Comparison of ENCODE assay signal across 13 mouse cellular contexts in genomic region chr9:99744548-99744947, GRCm38 (mm10). TPM values are rescaled to one million over a fixed set of nuclear protein-coding genes. Genes with fewer than 3 reads are reported as not detected.
DNase-seq lines count a peak whose midpoint lies in the region; ATAC-seq and TF ChIP-seq lines count a peak whose summit lies in the region.
"Had no signal": no experiment of that assay in that cellular context is flagged by ENCODE, and none has a peak within 500 bp of the region (broad histone marks: within the 10 kb centered on the region; RNA-seq: fewer than 3 reads in every experiment).

No protein-coding gene starts in this region.

- no peaks in the 10 kb centered on the region for H3K36me3 ChIP-seq in embryonic facial prominence, embryonic 14.5 days (ENCODE audit: control insufficient read depth, insufficient read depth, low read length)
- H3K36me3 ChIP-seq in embryonic facial prominence, embryonic 10.5 days (replicated peaks): no peaks in the 10 kb centered on the region
- H3K36me3 ChIP-seq in midbrain, postnatal 0 days (ENCODE audit: insufficient read depth, low read length): no peaks in the 10 kb centered on the region
- H3K36me3 ChIP-seq in midbrain, embryonic 14.5 days (ENCODE audit: control insufficient read depth, insufficient read depth, low read length): no peaks in the 10 kb centered on the region
- H3K36me3 ChIP-seq: heart, embryonic 13.5 days had no signal

- no peak overlapping the region for H3K9ac ChIP-seq in embryonic facial prominence, embryonic 14.5 days (ENCODE audit: low read depth, low read length)
- H3K9ac ChIP-seq in midbrain, postnatal 0 days (replicated peaks; ENCODE audit: low read length, poor library complexity, severe bottlenecking): no peak overlapping the region
- H3K9ac ChIP-seq in midbrain, embryonic 14.5 days (replicated peaks; ENCODE audit: low read length): no peak overlapping the region
- H3K9ac ChIP-seq: heart, embryonic 13.5 days had no signal

- WGBS in embryonic facial prominence, embryonic 14.5 days: 55% methylated on average over 5 of the region's 5 CpGs
- WGBS in embryonic facial prominence, embryonic 10.5 days: 62% methylated on average over 5 of the region's 5 CpGs
- WGBS in midbrain, postnatal 0 days: 64% methylated on average over 5 of the region's 5 CpGs
- 65% methylated on average over 5 of the region's 5 CpGs for WGBS in midbrain, embryonic 14.5 days

- ATAC-seq in embryonic facial prominence, embryonic 14.5 days (ENCODE audit: low read depth): no peak
- no peak for ATAC-seq in midbrain, postnatal 0 days (ENCODE audit: low FRiP score)
- no peak for ATAC-seq in midbrain, embryonic 14.5 days (ENCODE audit: low FRiP score, low TSS enrichment)
- no peak for ATAC-seq in granulocyte monocyte progenitor cell, adult 5-6 weeks (replicated peaks; ENCODE audit: poor library complexity, severe bottlenecking)

- DNase-seq in embryonic facial prominence, embryonic 14.5 days (ENCODE audit: low spot score): peak; percentile 26
- DNase-seq in embryonic facial prominence, embryonic 10.5 days (ENCODE audit: low spot score): no peak
- peak; percentile 37 for DNase-seq in midbrain, postnatal 0 days (ENCODE audit: low spot score)
- no peak for DNase-seq in midbrain, embryonic 14.5 days
- DNase-seq in layer of hippocampus, adult 2 months (ENCODE audit: low spot score in 2 of 2): peak; percentile 36 to 56
- DNase-seq in retina, postnatal 1 day: peak; percentile 98
- DNase-seq in kidney, postnatal 14 days: no peak
- DNase-seq: adrenal gland, postnatal 36 days; lung, adult 2 months had no signal

- H3K4me1 ChIP-seq in embryonic facial prominence, embryonic 14.5 days (ENCODE audit: control insufficient read depth, insufficient read depth, low read length): no peaks in the 10 kb centered on the region
- H3K4me1 ChIP-seq in embryonic facial prominence, embryonic 10.5 days: peaks cover 18% of the 10 kb centered on the region
- no peaks in the 10 kb centered on the region for H3K4me1 ChIP-seq in midbrain, postnatal 0 days (ENCODE audit: insufficient read depth, low read length)
- no peaks in the 10 kb centered on the region for H3K4me1 ChIP-seq in midbrain, embryonic 14.5 days (ENCODE audit: control insufficient read depth, insufficient read depth, low read length)
- H3K4me1 ChIP-seq: heart, embryonic 13.5 days had no signal

- H3K4me3 ChIP-seq in embryonic facial prominence, embryonic 14.5 days (ENCODE audit: low read depth, low read length): no peak overlapping the region
- no peak overlapping the region for H3K4me3 ChIP-seq in embryonic facial prominence, embryonic 10.5 days
- H3K4me3 ChIP-seq in midbrain, postnatal 0 days (ENCODE audit: low read depth, low read length): no peak overlapping the region
- no peak overlapping the region for H3K4me3 ChIP-seq in midbrain, embryonic 14.5 days (replicated peaks; ENCODE audit: low read depth, low read length)
- H3K4me3 ChIP-seq in layer of hippocampus, adult 2 months: no peak overlapping the region
- H3K4me3 ChIP-seq: heart, embryonic 13.5 days had no signal

- H3K4me2 ChIP-seq in embryonic facial prominence, embryonic 14.5 days (ENCODE audit: low read depth, low read length): no peak overlapping the region
- no peak overlapping the region for H3K4me2 ChIP-seq in midbrain, postnatal 0 days (ENCODE audit: low read depth, low read length, poor library complexity, severe bottlenecking)
- H3K4me2 ChIP-seq in midbrain, embryonic 14.5 days (ENCODE audit: low read length): no peak overlapping the region
- H3K4me2 ChIP-seq: heart, embryonic 13.5 days had no signal

- H3K9me3 ChIP-seq in embryonic facial prominence, embryonic 14.5 days (ENCODE audit: control insufficient read depth, low read length): no peaks in the 10 kb centered on the region
- no peaks in the 10 kb centered on the region for H3K9me3 ChIP-seq in embryonic facial prominence, embryonic 10.5 days
- no peaks in the 10 kb centered on the region for H3K9me3 ChIP-seq in midbrain, postnatal 0 days (ENCODE audit: low read length)
- H3K9me3 ChIP-seq in midbrain, embryonic 14.5 days (ENCODE audit: control insufficient read depth, low read length): no peaks in the 10 kb centered on the region
- H3K9me3 ChIP-seq: heart, embryonic 13.5 days had no signal

- no peak overlapping the region for H3K27ac ChIP-seq in embryonic facial prominence, embryonic 14.5 days (replicated peaks; ENCODE audit: low read depth, low read length)
- no peak overlapping the region for H3K27ac ChIP-seq in embryonic facial prominence, embryonic 10.5 days (replicated peaks)
- no peak overlapping the region for H3K27ac ChIP-seq in midbrain, postnatal 0 days (ENCODE audit: low read depth, low read length)
- no peak overlapping the region for H3K27ac ChIP-seq in midbrain, embryonic 14.5 days (replicated peaks; ENCODE audit: low read depth, low read length)
- peak overlapping the region; percentile 46; the same call in 1 of the 2 replicates for H3K27ac ChIP-seq in layer of hippocampus, adult 2 months
- H3K27ac ChIP-seq: heart, embryonic 13.5 days had no signal

- TF ChIP-seq CTCF in midbrain, postnatal 0 days (IDR thresholded peaks at IDR 0.05): no peak
- peak; percentile 64 for TF ChIP-seq CTCF in layer of hippocampus, adult 2 months (conservative IDR thresholded peaks at IDR 0.05)

- H3K27me3 ChIP-seq in embryonic facial prominence, embryonic 14.5 days (replicated peaks; ENCODE audit: control insufficient read depth, insufficient read depth, low read length): no peaks in the 10 kb centered on the region
- no peaks in the 10 kb centered on the region for H3K27me3 ChIP-seq in embryonic facial prominence, embryonic 10.5 days (replicated peaks; ENCODE audit: low read depth, poor library complexity, severe bottlenecking)
- no peaks in the 10 kb centered on the region for H3K27me3 ChIP-seq in midbrain, postnatal 0 days (ENCODE audit: insufficient read depth, low read length)
- no peaks in the 10 kb centered on the region for H3K27me3 ChIP-seq in midbrain, embryonic 14.5 days (ENCODE audit: control insufficient read depth, insufficient read depth, low read length)
- H3K27me3 ChIP-seq: heart, embryonic 13.5 days had no signal

RNA-seq across cellular contexts. Expression of gene Cldn18, which starts 27.5 kb away (rescaled TPM):
- polyA plus RNA-seq in embryonic facial prominence, embryonic 14.5 days (2014; fragmentation: Nextera tagmentation; extraction: Ambion mirVana): not detected in 2 replicates
- polyA plus RNA-seq in embryonic facial prominence, embryonic 10.5 days (2016; fragmentation: Nextera tagmentation; extraction: Ambion mirVana): not detected in 2 replicates
- not detected in 2 replicates for total RNA-seq in midbrain, postnatal 0 days (2014; rRNA removed)
- polyA plus RNA-seq in midbrain, postnatal 0 days (2015; fragmentation: Nextera tagmentation; extraction: Ambion mirVana): not detected in 2 replicates
- not detected in 2 replicates for polyA plus RNA-seq in midbrain, embryonic 14.5 days (2014; fragmentation: Nextera tagmentation; extraction: Ambion mirVana)
- total RNA-seq in layer of hippocampus, adult 2 months (2021): not detected
- not detected in 2 replicates for total RNA-seq in granulocyte monocyte progenitor cell, adult 5-6 weeks (2014; fragmentation: Nextera tagmentation)
- not detected in 2 replicates for total RNA-seq in granulocyte monocyte progenitor cell, adult 5-6 weeks (2017)
- total RNA-seq: adrenal gland, postnatal 36 days; left cerebral cortex, postnatal 14 days; megakaryocyte-erythroid progenitor cell, adult 5-6 weeks had no signal

Comparison
In these comparisons a context has a peak if more than half of its experiments do, and no peak if none do; other contexts are left out.
1. DNase-seq: peak in embryonic facial prominence, embryonic 14.5 days (single experiment), midbrain, postnatal 0 days (single experiment), layer of hippocampus, adult 2 months (2 of 2) and retina, postnatal 1 day (single experiment); none in embryonic facial prominence, embryonic 10.5 days (single experiment), midbrain, embryonic 14.5 days (single experiment) and kidney, postnatal 14 days (single experiment).